Mouse (Mus musculus): ENCODE results near the gene Fgr.

DNA sequence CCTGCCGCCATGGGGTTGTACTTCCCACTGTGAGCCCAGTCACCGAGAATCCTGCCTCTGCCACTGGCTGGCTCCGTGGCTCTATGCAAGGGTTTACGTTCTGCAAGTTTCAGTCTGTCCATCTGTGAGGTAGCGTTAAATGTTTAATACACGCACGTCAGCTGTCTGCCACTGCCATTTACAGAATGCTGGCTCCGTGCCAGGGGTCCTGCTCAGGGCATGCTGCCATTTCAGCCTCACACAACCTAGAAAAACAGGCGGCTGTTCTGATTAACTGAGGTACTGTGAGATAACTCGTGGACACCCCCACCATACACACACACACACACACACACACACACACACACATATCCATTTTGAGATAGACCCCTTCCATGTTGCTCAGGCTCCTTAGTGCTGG is 29.0 kb downstream of the Fgr start:
- TF ChIP-seq CTCF (IDR thresholded peaks at IDR 0.05; ENCODE audit: low read depth) = no peak
- no peak for TF ChIP-seq EP300 (optimal IDR thresholded peaks at IDR 0.05)
